Mouse (Mus musculus) cerebellum, postnatal 36 days (tissue): ENCODE measurements around the gene Fgf4.

Experiments
- DNase-seq, 2 experiments: peaks; one replicate each; pipeline ENCODE4 v3.0.0; 2021 to 2022; ENCODE audit warnings: mixed read lengths in 2 of 2

The Fgf4 gene

GRCm38 (mm10) chr7:144847067-144847466, at the start of gene Fgf4:
Gene Fgf4, plus strand, starts transcription at chr7:144847367.
- DNase-seq, result no peak

- peak in 1 of 2 experiments; percentile 16 for DNase-seq
Measured at GRCm38 (mm10) chr7:144798471-144798870, 48.7 kb upstream of the Fgf4 start.

GRCm38 (mm10) chr7:144807036-144807435, 40.1 kb upstream of the Fgf4 start:
- DNase-seq, result no peak

GRCm38 (mm10) chr7:144807976-144808577, 39.1 kb upstream of the Fgf4 start:
- no peak for DNase-seq

GRCm38 (mm10) chr7:144811521-144811920, 35.6 kb upstream of the Fgf4 start:
- DNase-seq, result no peak

GRCm38 (mm10) chr7:144821901-144822300, 25.3 kb upstream of the Fgf4 start:
- no peak for DNase-seq

- DNase-seq, result peak in 1 of 2 experiments; percentile 16
Measured at GRCm38 (mm10) chr7:144823988-144824387, 23.2 kb upstream of the Fgf4 start.

- DNase-seq, result no peak
Measured at GRCm38 (mm10) chr7:144828369-144828768, 18.8 kb upstream of the Fgf4 start.

GRCm38 (mm10) chr7:144837891-144838488, 9.2 kb upstream of the Fgf4 start, which contains the start of gene Fgf3:
Gene Fgf3, plus strand, starts transcription at chr7:144838083.
- DNase-seq, result no peak

GRCm38 (mm10) chr7:144838522-144839503, 8.4 kb upstream of the Fgf4 start:
- no peak for DNase-seq

- DNase-seq, result peak; percentile 12 to 16
Measured at GRCm38 (mm10) chr7:144846158-144846557, 1.0 kb upstream of the Fgf4 start.

- DNase-seq, result no peak
Measured at GRCm38 (mm10) chr7:144851321-144851720, 4.2 kb downstream of the Fgf4 start.

GRCm38 (mm10) chr7:144854966-144855365, 7.8 kb downstream of the Fgf4 start:
- no peak for DNase-seq

GRCm38 (mm10) chr7:144857158-144857557, 10.0 kb downstream of the Fgf4 start:
- DNase-seq, result no peak

- no peak for DNase-seq
Measured at GRCm38 (mm10) chr7:144857826-144858342, 10.7 kb downstream of the Fgf4 start.

GRCm38 (mm10) chr7:144858702-144859101, 11.5 kb downstream of the Fgf4 start:
- no peak for DNase-seq

GRCm38 (mm10) chr7:144861056-144861768, 14.0 kb downstream of the Fgf4 start:
- DNase-seq, result no peak

GRCm38 (mm10) chr7:144861769-144862070, 14.6 kb downstream of the Fgf4 start:
- DNase-seq, result peak in 1 of 2 experiments; percentile 21

- peak; percentile 35 to 36 for DNase-seq
Measured at GRCm38 (mm10) chr7:144862126-144862525, 15.0 kb downstream of the Fgf4 start.

GRCm38 (mm10) chr7:144862712-144863111, 15.5 kb downstream of the Fgf4 start:
- no peak for DNase-seq

GRCm38 (mm10) chr7:144863196-144863595, 16.0 kb downstream of the Fgf4 start:
- DNase-seq, result no peak

- DNase-seq, result no peak
Measured at GRCm38 (mm10) chr7:144864160-144864670, 17.0 kb downstream of the Fgf4 start.
